Mouse (Mus musculus) common myeloid progenitor, adult 5-6 weeks (primary cell): ENCODE measurements at regions not wholly inside any gene's neighbourhood (a gene's known extent, or its start where the extent isn't known, plus 50 kb on each side); places are given as distances from the start of the nearest gene placed in this dataset.
"Not testable (repeated sequence)": the region's sequence is repeated elsewhere in the genome, so short reads cannot be mapped to it uniquely, and the experiment has no call there.

Experiments
- ATAC-seq: replicated peaks from 2 replicates; pipeline ENCODE4 v1.8.0; 2016; ENCODE audit warnings: low read depth, mild to moderate bottlenecking, moderate TSS enrichment, inconsistent platforms; ENCODE audit not compliant: poor library complexity, severe bottlenecking

GRCm38 (mm10) chr10:8136662-8137061 lies 180.6 kb upstream of the Tab2 start:
- ATAC-seq = no peak

- no peak for ATAC-seq
Measured at GRCm38 (mm10) chr10:8135272-8135671, 179.2 kb upstream of the Tab2 start.

- ATAC-seq = 0 out of 2 replicates have a peak, but pooled peaks have one; percentile 39
Measured at GRCm38 (mm10) chr10:8134398-8134797, 178.4 kb upstream of the Tab2 start.

- ATAC-seq = no peak
Measured at GRCm38 (mm10) chr10:8133451-8133952, 177.5 kb upstream of the Tab2 start.

DNA sequence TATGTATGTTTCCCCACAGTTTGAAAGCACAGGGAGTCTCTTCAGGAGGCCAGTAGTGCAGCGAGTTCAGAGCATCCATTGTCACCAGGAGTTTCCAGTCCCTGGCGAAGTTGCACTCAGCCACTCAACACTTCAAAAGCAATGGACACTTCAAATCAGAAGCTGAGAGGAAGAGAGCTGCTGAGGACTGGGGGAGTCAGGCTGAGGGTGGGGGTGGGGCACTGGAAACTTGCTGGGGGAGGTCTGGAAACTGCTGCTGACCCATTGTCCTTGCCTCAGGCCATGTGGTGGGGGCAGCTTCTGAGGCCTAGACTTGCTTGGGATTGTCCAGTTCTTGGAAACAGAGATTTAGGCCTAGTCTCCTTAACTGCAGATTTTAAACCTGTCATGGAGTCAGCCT lies 176.8 kb upstream of the Tab2 start:
- ATAC-seq = no peak

- ATAC-seq = peak; percentile 76
Measured at GRCm38 (mm10) chr10:8130472-8131241, 174.6 kb upstream of the Tab2 start.

GRCm38 (mm10) chr10:8130057-8130456 lies 174.0 kb upstream of the Tab2 start:
- no peak for ATAC-seq

DNA sequence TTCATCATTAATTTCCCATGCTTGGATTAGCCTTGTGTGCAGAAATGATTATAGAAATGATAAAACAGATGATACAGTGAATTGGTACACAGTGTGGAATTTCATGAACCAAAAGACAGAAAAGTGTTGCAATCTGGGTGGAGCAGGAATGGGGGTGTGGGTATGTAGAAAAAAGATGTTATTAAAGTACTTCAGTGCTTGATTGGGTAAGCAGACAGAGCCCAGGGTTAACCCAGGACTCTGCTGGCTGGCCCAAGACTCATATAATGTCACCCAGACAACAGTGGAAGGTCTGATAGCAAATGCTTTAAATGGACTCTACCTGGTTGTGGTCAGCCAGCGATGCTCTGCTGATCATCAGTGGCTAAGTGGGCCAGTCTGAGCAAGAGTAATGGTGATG lies 168.1 kb upstream of the Tab2 start:
- ATAC-seq = no peak

GRCm38 (mm10) chr10:8121895-8122294 lies 165.9 kb upstream of the Tab2 start:
- no peak for ATAC-seq

- ATAC-seq = no peak
Measured at GRCm38 (mm10) chr10:8116821-8117220, 160.8 kb upstream of the Tab2 start.

- ATAC-seq = not testable (repeated sequence)
Measured at GRCm38 (mm10) chr10:8114932-8115331, 158.9 kb upstream of the Tab2 start.

DNA sequence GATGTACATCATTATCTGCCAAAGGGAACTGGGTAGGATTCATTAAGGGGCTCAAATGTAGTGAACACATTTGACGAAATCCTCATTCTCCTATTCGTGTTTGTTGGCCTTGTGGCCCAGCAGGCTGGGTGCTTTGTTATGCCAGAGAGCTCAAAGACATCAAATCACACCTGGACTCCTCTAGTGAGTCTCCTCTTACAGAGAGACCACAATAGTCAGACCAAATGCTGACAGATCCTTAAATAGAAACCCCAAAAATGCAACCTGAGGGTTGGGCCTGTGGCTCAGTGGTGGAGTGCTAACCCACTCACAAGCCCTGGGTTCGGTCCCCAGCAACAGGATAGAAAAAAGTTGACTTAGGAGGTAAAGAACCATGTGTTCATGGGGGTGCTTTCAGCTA lies 158.5 kb upstream of the Tab2 start:
- no peak for ATAC-seq

DNA sequence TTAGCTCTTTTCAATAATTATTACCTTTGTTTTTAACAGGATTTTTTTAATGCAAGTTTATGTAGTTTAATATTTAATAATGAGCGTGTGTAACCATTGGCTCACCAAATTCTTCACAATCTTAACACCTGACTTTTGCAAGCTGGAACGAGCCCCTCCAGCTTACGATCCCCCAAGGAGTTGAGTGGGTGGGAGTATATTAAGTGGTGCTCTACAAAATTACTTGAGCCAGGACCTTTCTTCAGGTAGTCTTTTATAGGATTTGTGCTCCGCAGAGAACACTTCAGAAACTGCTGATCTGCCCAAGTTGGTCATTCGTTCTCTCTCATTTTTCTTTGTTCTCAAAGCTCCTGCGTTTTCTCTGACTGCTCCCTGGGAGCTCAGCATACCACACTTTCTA lies 144.5 kb upstream of the Tab2 start:
- ATAC-seq = no peak

DNA sequence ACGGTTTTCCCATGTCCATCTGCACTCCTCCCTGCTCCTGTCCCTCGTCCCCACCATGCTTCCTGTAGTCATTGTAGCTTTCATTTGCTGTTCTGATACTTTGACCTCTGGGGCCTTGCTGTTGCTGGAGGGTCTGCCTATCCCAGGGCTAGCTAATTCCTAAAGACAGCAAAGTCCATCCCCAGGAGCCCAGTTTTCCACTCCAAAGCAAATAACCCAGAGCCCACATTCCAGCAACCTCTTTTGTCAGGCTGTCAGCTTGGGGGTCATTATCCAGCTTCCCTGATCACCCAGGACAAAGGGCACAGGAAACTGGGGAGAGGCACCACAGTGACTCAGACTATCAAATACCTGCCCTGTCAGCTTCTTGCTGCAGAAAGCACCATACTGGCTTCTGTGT lies 139.9 kb upstream of the Tab2 start:
- ATAC-seq = no peak

- no peak for ATAC-seq
Measured at GRCm38 (mm10) chr10:8095206-8095605, 139.2 kb upstream of the Tab2 start.

DNA sequence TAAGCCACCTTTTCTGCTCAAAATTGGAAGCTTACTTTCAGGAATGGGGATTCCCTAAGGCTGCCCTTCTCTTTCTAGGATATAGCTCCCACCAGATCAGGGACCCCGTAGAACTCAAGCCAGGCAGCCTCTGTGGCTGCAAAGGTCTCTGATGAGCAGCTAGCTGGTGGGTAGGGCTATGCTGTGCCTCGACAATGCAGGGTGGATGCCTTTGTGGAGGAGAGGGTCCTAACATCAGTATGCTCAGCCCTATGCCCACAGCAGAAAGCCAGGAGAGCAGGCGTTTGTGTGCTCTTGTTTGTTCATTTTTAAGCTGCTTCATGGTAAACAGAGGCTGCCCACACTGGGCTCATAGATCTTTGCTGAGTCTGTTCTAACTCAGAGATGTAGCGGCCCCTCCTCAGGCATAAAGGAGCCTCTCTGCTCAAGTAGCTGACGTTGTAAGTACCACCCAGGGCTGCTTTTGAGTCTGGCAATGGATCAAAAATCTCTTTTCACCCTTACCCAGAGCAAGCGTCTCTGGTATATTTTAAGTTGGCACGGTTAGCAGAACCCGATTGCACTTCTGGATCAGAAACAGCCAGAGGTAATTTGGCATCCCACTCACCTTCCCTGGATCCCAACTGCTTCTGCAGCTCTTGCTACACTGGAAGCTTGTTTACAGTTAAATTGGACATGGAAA lies 136.0 kb upstream of the Tab2 start:
- ATAC-seq = no peak

GRCm38 (mm10) chr10:8089296-8089695 lies 133.3 kb upstream of the Tab2 start:
- no peak for ATAC-seq

GRCm38 (mm10) chr10:8088737-8089136 lies 132.7 kb upstream of the Tab2 start:
- ATAC-seq = no peak

- no peak for ATAC-seq
Measured at GRCm38 (mm10) chr10:8088321-8088720, 132.3 kb upstream of the Tab2 start.

GRCm38 (mm10) chr10:8087106-8087505 lies 131.1 kb upstream of the Tab2 start:
- no peak for ATAC-seq

GRCm38 (mm10) chr10:8086442-8086841 lies 130.4 kb upstream of the Tab2 start:
- ATAC-seq = no peak
